Mouse (Mus musculus) heart, embryonic 16.5 days (tissue): ENCODE measurements at regions not wholly inside any gene's neighbourhood (a gene's known extent, or its start where the extent isn't known, plus 50 kb on each side); places are given as distances from the start of the nearest gene placed in this dataset.

Experiments used
- ATAC-seq: fragments of 200-750 bp; cut with Nextera tagmentation; replicated peaks from 2 replicates; pipeline ENCODE4 v1.8.0; 2017; ENCODE audit warnings: moderate number of reproducible peaks; ENCODE audit not compliant: insufficient read depth, low FRiP score; ENCODE audit errors: extremely low read depth
- H3K27ac ChIP-seq: fragments of 300-500 bp; sonication (generic); 2 replicates; pipeline ENCODE4 v1.5.1; 2014; ENCODE audit warnings: mild to moderate bottlenecking, low read length, control low read depth, moderate library complexity
- H3K27me3 ChIP-seq: fragments of 300-500 bp; sonication (generic); 2 replicates; pipeline ENCODE4 v1.6.1; 2014; ENCODE audit warnings: low read length, mixed read lengths; ENCODE audit not compliant: control insufficient read depth, insufficient read depth
- H3K36me3 ChIP-seq: fragments of 300-500 bp; sonication (generic); 2 replicates; pipeline ENCODE4 v1.6.1; 2014; ENCODE audit not compliant: control insufficient read depth, insufficient read depth
- H3K4me1 ChIP-seq: fragments of 300-500 bp; sonication (generic); 2 replicates; pipeline ENCODE4 v1.6.1; 2014; ENCODE audit warnings: low read length, mixed read lengths; ENCODE audit not compliant: control insufficient read depth, insufficient read depth
- H3K4me2 ChIP-seq: fragments of 300-500 bp; sonication (generic); 2 replicates; pipeline ENCODE4 v1.6.1; 2014; ENCODE audit warnings: low read depth, mild to moderate bottlenecking, control low read depth, low read length
- H3K4me3 ChIP-seq: fragments of 300-500 bp; sonication (generic); 2 replicates; pipeline ENCODE4 v1.5.1; 2014; ENCODE audit warnings: mild to moderate bottlenecking, control low read depth, low read length
- H3K9ac ChIP-seq: fragments of 300-500 bp; sonication (generic); 2 replicates; pipeline ENCODE4 v1.6.1; 2014; ENCODE audit warnings: low read length, control low read depth
- H3K9me3 ChIP-seq: fragments of 300-500 bp; sonication (generic); replicated peaks from 2 replicates; pipeline ENCODE4 v1.6.1; 2016; ENCODE audit warnings: low read length; ENCODE audit not compliant: control insufficient read depth
- WGBS: fragments of 180-500 bp; shearing (Covaris S2); extraction: QIAGEN DNeasy Blood & Tissue Kit; methylation state at CpG from one replicate; pipeline ENCODE4 v1.1.7; 2014; 5-methylcytosine and 5-hydroxymethylcytosine counted together

DNA sequence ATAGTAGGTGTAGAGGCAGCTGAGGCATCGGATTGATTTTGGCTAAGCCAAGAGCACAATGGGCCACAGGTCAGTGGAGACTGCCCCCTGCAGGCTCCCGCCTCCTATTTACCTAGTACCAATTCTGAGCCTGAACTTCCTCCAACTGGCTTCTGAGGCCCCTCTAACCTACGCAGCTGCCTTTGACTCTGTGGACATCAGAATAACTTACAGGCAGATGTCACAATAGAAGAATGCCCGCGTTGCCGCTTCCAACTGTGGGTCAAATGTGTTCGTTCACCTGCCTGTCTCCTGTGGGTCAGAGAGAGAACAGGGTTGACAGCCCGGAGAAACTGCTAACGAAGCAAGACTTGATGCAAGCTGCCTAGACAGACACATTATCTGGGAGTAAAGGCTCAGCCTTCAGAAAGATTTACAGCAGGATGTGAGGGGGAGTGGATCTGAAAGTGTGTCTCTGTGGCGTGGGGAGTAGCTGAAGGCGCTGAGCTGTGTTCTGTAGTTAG, 153.2 kb downstream of the Gm10260 start:
- Histone ChIP-seq H3K9ac (no peak overlapping the region), H3K9me3 (no peaks in the 10 kb centered on the region), H3K4me1 (no peaks in the 10 kb centered on the region), H3K4me3 (no peak overlapping the region), H3K4me2 (no peak overlapping the region), H3K36me3 (no peaks in the 10 kb centered on the region), H3K27me3 (no peaks in the 10 kb centered on the region), H3K27ac (no peak overlapping the region)
- no peak for ATAC-seq
- WGBS = 35% methylated on average over 11 of the region's 11 CpGs

- Histone ChIP-seq H3K4me1 (no peaks in the 10 kb centered on the region), H3K27ac (no peak overlapping the region), H3K9me3 (no peaks in the 10 kb centered on the region), H3K9ac (no peak overlapping the region), H3K27me3 (no peaks in the 10 kb centered on the region), H3K4me3 (no peak overlapping the region), H3K36me3 (no peaks in the 10 kb centered on the region), H3K4me2 (no peak overlapping the region)
- ATAC-seq = no peak
- WGBS = 75% methylated on average over 3 of the region's 3 CpGs
These were observed 156.0 kb downstream of the Gm10260 start for GRCm38 (mm10) chr13:97604451-97604850.

DNA sequence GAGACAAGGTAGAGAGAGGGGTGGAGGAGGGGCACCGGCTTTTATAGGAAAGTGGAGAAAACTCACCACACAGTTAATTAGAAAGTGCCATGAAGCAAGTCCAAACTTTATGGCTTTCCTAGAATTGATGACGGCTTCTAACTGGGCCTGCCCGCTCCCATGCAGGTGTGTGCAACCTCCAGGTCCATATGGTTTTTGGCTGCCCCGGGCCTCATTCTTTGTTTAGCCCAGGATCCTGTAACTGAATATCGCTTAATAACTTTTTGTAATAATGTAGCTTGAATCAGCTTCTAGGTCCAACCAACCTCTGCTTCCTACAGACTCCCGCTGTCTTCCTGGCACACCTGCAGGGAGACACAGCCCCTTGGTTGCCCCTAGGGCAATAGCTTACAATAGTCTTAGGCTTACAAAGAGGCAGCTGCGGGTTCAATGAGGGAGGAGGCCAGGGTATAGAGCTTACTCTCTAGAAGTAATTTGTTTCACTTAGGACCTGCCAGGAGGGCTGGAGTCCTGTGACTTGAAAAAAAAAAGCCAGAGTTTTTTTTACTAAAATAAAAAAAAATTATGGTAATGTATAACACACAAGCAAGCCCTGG, 159.2 kb downstream of the Gm10260 start:
- Histone ChIP-seq H3K36me3 (no peaks in the 10 kb centered on the region), H3K4me1 (no peaks in the 10 kb centered on the region), H3K27ac (no peak overlapping the region), H3K27me3 (no peaks in the 10 kb centered on the region), H3K9me3 (no peaks in the 10 kb centered on the region), H3K9ac (no peak overlapping the region), H3K4me2 (no peak overlapping the region), H3K4me3 (no peak overlapping the region)
- no peak for ATAC-seq
- 86% methylated on average over 7 of the region's 7 CpGs for WGBS

DNA sequence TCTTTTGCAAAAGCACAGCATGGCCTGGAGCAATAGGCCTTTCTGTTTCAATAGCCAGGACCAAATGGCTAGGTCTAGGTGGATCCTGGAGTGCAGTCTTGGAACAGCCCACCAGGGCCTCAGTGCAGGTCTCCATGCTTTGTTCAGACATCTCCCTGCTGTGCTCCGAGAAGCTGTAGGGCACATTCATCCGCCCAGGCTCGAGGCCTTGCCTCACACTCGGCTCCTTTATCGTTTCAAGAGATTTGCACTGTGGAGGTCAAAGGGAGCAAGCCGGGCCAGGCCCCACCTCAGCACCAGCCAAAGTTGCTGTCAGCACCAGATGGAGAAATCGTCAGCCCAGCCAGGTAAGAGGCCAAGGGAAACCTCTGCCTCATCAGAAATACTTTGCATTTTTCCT, 160.3 kb downstream of the Gm10260 start:
- H3K4me2 ChIP-seq = no peak overlapping the region
- WGBS = 59% methylated on average over 7 of the region's 7 CpGs

DNA sequence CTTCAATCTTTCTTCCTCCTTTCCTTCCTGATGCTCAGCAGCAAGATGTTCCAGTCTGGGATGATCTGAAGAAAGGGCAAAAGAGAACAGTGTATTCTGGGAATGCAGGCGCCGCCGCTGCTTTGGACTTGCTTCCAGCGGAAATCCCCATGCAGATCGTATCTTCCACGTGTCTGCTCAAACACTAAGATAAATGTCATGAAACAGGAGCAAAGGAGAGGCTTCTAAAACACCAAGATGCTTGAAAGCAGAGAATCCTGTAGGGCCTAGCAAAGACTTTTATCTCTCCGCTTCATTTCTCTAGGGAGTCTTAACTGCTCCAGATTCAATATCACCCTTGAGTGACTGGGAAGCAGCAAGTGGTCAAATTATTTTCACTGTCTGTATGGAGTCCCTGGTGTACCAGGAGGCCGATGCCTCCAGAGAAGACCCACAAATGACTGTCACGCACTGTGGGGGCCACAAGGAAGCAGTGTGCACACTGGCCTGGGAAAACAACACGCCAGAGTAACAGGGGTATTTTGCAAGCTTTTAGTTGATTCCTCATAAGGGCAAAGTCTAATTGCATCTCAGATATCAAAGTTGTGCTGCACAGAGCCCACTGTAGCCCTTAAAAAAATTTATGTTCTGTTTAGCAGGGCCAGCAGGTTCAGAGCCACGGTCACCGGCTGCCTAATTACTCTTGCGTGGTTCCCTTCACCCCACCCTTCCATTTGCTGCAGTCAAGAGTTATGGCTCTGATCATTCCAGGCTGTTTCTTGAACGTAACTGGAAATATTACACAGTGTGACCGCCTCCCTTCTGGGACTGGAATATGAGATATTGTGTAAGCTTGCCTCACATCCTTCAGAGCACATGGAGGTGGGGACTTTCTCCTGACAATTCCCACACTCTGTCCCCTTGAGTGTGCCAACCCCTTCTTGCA, 161.7 kb downstream of the Gm10260 start:
- Histone ChIP-seq H3K27ac (no peak overlapping the region), H3K9ac (no peak overlapping the region), H3K4me2 (no peak overlapping the region), H3K4me1 (no peaks in the 10 kb centered on the region), H3K27me3 (no peaks in the 10 kb centered on the region), H3K36me3 (no peaks in the 10 kb centered on the region), H3K9me3 (no peaks in the 10 kb centered on the region), H3K4me3 (no peak overlapping the region)
- WGBS = 71% methylated on average over 15 of the region's 15 CpGs
- ATAC-seq = no peak

More for the DNA sequence above, 160.3 kb downstream of the Gm10260 start:
- Histone ChIP-seq H3K4me3 (no peak overlapping the region), H3K36me3 (no peaks in the 10 kb centered on the region), H3K4me1 (no peaks in the 10 kb centered on the region), H3K27me3 (no peaks in the 10 kb centered on the region), H3K9me3 (no peaks in the 10 kb centered on the region), H3K9ac (no peak overlapping the region), H3K27ac (no peak overlapping the region)
- no peak for ATAC-seq

DNA sequence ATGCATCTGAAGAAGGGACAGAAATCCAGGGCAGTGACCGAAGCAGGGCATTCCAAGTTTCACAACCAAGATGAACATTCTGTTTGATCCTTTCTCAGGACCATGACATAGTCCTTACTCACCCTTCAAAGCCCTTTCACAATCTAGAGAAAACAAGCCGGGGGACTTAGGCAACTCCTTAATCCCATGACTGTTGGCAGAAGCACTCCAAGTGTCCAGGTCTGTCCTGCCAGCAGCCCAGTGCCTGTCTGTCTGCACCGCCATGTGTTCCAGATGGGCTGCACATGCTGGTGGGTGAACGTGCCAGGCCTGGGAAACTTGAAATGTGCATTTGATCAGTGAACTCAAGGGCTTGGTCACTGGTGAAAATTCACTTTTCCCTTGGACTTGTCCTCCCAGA, 165.6 kb downstream of the Gm10260 start:
- peak; percentile 45 for ATAC-seq
- 70% methylated on average over 4 of the region's 4 CpGs for WGBS

DNA sequence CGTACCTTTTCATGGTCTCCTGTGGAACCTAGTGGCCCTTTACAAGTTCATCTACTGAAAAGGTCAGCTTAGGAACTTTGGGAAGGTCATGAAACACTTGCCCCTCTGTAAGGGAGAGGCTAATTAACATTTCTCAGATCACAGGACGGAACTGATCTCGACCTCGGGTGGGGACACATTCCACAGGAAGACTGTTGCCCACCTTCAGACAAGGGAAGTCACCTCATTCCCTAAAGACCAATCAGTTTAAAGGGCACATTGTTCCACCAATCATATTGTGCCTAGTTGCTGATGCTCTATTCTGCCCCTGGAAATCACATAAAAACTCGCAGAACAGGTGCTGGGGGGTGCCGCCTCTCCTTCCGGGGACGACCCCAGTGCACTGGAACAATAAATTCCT, 170.8 kb downstream of the Gm10260 start:
- 79% methylated on average over 8 of the region's 8 CpGs for WGBS
- ATAC-seq = no peak
- H3K4me2 ChIP-seq = no peak overlapping the region
- H3K9ac ChIP-seq = no peak overlapping the region
- H3K4me3 ChIP-seq = no peak overlapping the region
- H3K9me3 ChIP-seq = peaks cover 6% of the 10 kb centered on the region
- no peak overlapping the region for H3K27ac ChIP-seq
- no peaks in the 10 kb centered on the region for H3K4me1 ChIP-seq
- H3K36me3 ChIP-seq = no peaks in the 10 kb centered on the region
- no peaks in the 10 kb centered on the region for H3K27me3 ChIP-seq

More for the DNA sequence above, 165.6 kb downstream of the Gm10260 start:
- no peak overlapping the region for H3K9ac ChIP-seq
- H3K27me3 ChIP-seq = no peaks in the 10 kb centered on the region
- H3K4me1 ChIP-seq = no peaks in the 10 kb centered on the region
- H3K4me2 ChIP-seq = no peak overlapping the region
- H3K36me3 ChIP-seq = no peaks in the 10 kb centered on the region
- H3K27ac ChIP-seq = no peak overlapping the region
- no peaks in the 10 kb centered on the region for H3K9me3 ChIP-seq
- no peak overlapping the region for H3K4me3 ChIP-seq

- H3K27me3 ChIP-seq = no peaks in the 10 kb centered on the region
- H3K27ac ChIP-seq = no peak overlapping the region
- H3K36me3 ChIP-seq = no peaks in the 10 kb centered on the region
- no peak overlapping the region for H3K4me3 ChIP-seq
- H3K4me1 ChIP-seq = no peaks in the 10 kb centered on the region
- no peak overlapping the region for H3K9ac ChIP-seq
- 81% methylated on average over 1 of the region's 1 CpGs for WGBS
- ATAC-seq = no peak
- peaks cover 6% of the 10 kb centered on the region for H3K9me3 ChIP-seq
- no peak overlapping the region for H3K4me2 ChIP-seq
These were observed 172.3 kb downstream of the Gm10260 start for GRCm38 (mm10) chr13:97588085-97588484.

DNA sequence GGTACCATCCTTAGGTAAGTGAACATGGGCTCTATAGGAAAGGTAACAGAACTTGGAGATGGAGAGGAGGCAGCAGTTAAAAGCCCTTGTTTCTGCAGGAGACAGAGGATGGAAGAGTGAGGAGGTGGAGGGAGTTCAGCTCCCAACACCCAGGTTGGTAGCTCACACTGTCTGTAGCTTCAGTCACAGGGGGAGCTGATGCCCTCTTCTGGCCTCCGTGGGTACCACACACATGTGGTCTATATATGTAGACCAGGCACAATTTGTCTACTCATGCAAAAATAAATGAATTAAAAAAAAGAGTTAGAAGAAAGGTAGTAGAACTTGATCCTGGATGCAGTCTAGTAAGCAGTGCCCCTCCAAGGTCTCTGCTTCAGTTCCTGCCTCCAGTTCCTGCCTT, 173.3 kb downstream of the Gm10260 start:
- no peak overlapping the region for H3K4me3 ChIP-seq
- H3K4me2 ChIP-seq = no peak overlapping the region
- 80% methylated on average over 1 of the region's 1 CpGs for WGBS
- H3K9me3 ChIP-seq = peaks cover 6% of the 10 kb centered on the region
- H3K9ac ChIP-seq = no peak overlapping the region
- no peak for ATAC-seq
- no peaks in the 10 kb centered on the region for H3K27me3 ChIP-seq
- H3K36me3 ChIP-seq = no peaks in the 10 kb centered on the region
- no peak overlapping the region for H3K27ac ChIP-seq
- H3K4me1 ChIP-seq = no peaks in the 10 kb centered on the region
